Mouse (Mus musculus): Measurements from ENCODE around the gene Tuba3b. TPM values are rescaled to one million over a fixed set of nuclear protein-coding genes. Genes with fewer than 3 reads are reported as not detected.

Tuba3b gene
- polyA plus RNA-seq, 1 experiment, result 0.17 TPM

DNA sequence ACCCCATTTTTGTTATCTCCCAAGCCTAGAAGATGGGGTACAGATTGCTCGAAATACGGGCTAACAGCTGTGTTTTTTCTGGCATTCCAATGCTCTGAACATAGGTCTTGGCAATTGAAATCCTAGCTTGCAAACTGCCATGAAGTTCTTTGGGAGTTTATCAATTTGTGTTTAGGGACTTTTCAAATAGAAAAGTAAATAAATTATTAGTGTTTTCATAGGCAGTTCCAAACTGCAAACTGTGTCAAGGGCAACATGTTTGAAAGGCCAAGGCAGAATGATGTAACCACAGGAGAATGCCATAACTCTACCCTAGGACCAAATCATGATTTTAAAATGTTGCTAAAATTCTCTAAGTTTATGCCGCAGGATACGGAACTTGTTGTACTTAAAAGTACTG lies 7.8 kb upstream of the Tuba3b start:
- no peaks in the 10 kb centered on the region for H3K4me1 ChIP-seq (ENCODE audit: control insufficient read depth, insufficient read depth, low read length)
- DNase-seq, result peak; percentile 29
- H3K27ac ChIP-seq (ENCODE audit: insufficient read depth, low read depth, low read length), result no peak overlapping the region
- H3K4me3 ChIP-seq (ENCODE audit: insufficient read depth, low read depth, low read length), result no peak overlapping the region
- TF ChIP-seq CTCF (conservative IDR thresholded peaks at IDR 0.05; ENCODE audit: insufficient read depth, insufficient read length, low read depth, low read length) (no peak), POLR2A (IDR thresholded peaks at IDR 0.05; ENCODE audit: low read depth, low read length) (no peak)
- 75% methylated on average over 4 of the region's 4 CpGs for WGBS
- H3K27me3 ChIP-seq (replicated peaks; ENCODE audit: control insufficient read depth, insufficient read depth, low read length), result no peaks in the 10 kb centered on the region
- no peaks in the 10 kb centered on the region for H3K36me3 ChIP-seq (ENCODE audit: control insufficient read depth, insufficient read depth, low read length)

GRCm38 (mm10) chr6:145608693-145609092 lies 6.9 kb upstream of the Tuba3b start:
- no peak for TF ChIP-seq CTCF (conservative IDR thresholded peaks at IDR 0.05; ENCODE audit: insufficient read depth, insufficient read length, low read depth, low read length)
- no peak for TF ChIP-seq POLR2A (IDR thresholded peaks at IDR 0.05; ENCODE audit: low read depth, low read length)
- H3K4me1 ChIP-seq (ENCODE audit: control insufficient read depth, insufficient read depth, low read length), result no peaks in the 10 kb centered on the region
- WGBS, result 93% methylated on average over 5 of the region's 5 CpGs

GRCm38 (mm10) chr6:145610901-145611300 lies 4.7 kb upstream of the Tuba3b start:
- H3K27me3 ChIP-seq (replicated peaks; ENCODE audit: control insufficient read depth, insufficient read depth, low read length), result no peaks in the 10 kb centered on the region
- H3K36me3 ChIP-seq (ENCODE audit: control insufficient read depth, insufficient read depth, low read length), result no peaks in the 10 kb centered on the region
- 95% methylated on average over 5 of the region's 5 CpGs for WGBS
- no peaks in the 10 kb centered on the region for H3K4me1 ChIP-seq (ENCODE audit: control insufficient read depth, insufficient read depth, low read length)
- H3K27ac ChIP-seq (ENCODE audit: insufficient read depth, low read depth, low read length), result no peak overlapping the region
- no peak overlapping the region for H3K4me3 ChIP-seq (ENCODE audit: insufficient read depth, low read depth, low read length)
- DNase-seq, result no peak
- TF ChIP-seq POLR2A (IDR thresholded peaks at IDR 0.05; ENCODE audit: low read depth, low read length), result no peak
- no peak for TF ChIP-seq CTCF (conservative IDR thresholded peaks at IDR 0.05; ENCODE audit: insufficient read depth, insufficient read length, low read depth, low read length)

More at GRCm38 (mm10) chr6:145608693-145609092, 6.9 kb upstream of the Tuba3b start:
- DNase-seq, result no peak
- Histone ChIP-seq H3K27me3 (replicated peaks; ENCODE audit: control insufficient read depth, insufficient read depth, low read length) (no peaks in the 10 kb centered on the region), H3K36me3 (ENCODE audit: control insufficient read depth, insufficient read depth, low read length) (no peaks in the 10 kb centered on the region), H3K4me3 (ENCODE audit: insufficient read depth, low read depth, low read length) (no peak overlapping the region), H3K27ac (ENCODE audit: insufficient read depth, low read depth, low read length) (no peak overlapping the region)

GRCm38 (mm10) chr6:145612611-145613010 lies 2.9 kb upstream of the Tuba3b start:
- no peaks in the 10 kb centered on the region for H3K4me1 ChIP-seq (ENCODE audit: control insufficient read depth, insufficient read depth, low read length)
- no peak for TF ChIP-seq CTCF (conservative IDR thresholded peaks at IDR 0.05; ENCODE audit: insufficient read depth, insufficient read length, low read depth, low read length)
- no peak for TF ChIP-seq POLR2A (IDR thresholded peaks at IDR 0.05; ENCODE audit: low read depth, low read length)
- WGBS, result 85% methylated on average over 3 of the region's 3 CpGs
- DNase-seq, result no peak
- H3K4me3 ChIP-seq (ENCODE audit: insufficient read depth, low read depth, low read length), result no peak overlapping the region
- H3K36me3 ChIP-seq (ENCODE audit: control insufficient read depth, insufficient read depth, low read length), result no peaks in the 10 kb centered on the region
- H3K27me3 ChIP-seq (replicated peaks; ENCODE audit: control insufficient read depth, insufficient read depth, low read length), result no peaks in the 10 kb centered on the region
- H3K27ac ChIP-seq (ENCODE audit: insufficient read depth, low read depth, low read length), result no peak overlapping the region

DNA sequence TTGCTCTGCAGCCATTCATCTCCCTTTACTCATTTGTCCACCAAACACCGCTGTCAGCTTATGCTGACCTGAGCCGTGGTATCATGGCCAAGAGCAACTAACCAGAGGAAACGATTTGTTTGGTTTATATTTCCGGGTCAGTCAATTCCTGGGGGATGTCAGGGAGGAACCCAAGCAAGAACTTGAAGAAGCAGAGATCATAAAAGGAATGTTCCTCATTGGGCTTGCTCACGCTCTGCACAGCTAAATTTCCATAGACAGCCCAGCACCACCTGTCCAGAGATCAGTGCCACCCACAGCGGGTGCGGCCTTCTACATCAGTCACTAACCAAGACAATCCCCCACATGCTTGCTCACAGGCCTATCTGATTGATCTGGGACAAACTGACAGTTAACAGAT lies 1.3 kb upstream of the Tuba3b start, which contains the start of gene Lmntd1:
Gene Lmntd1, minus strand, starts transcription at position 101 of the 400 bp plus-strand sequence.
- peak; percentile 45 for DNase-seq
- Histone ChIP-seq H3K36me3 (ENCODE audit: control insufficient read depth, insufficient read depth, low read length) (no peaks in the 10 kb centered on the region), H3K27me3 (replicated peaks; ENCODE audit: control insufficient read depth, insufficient read depth, low read length) (no peaks in the 10 kb centered on the region), H3K4me1 (ENCODE audit: control insufficient read depth, insufficient read depth, low read length) (no peaks in the 10 kb centered on the region), H3K4me3 (ENCODE audit: insufficient read depth, low read depth, low read length) (no peak within 1 kb of the TSS), H3K27ac (ENCODE audit: insufficient read depth, low read depth, low read length) (no peak within 1 kb of the TSS)
- TF ChIP-seq CTCF (conservative IDR thresholded peaks at IDR 0.05; ENCODE audit: insufficient read depth, insufficient read length, low read depth, low read length) (no peak), POLR2A (IDR thresholded peaks at IDR 0.05; ENCODE audit: low read depth, low read length) (no peak)
- 37% methylated on average over 7 of the region's 7 CpGs for WGBS

DNA sequence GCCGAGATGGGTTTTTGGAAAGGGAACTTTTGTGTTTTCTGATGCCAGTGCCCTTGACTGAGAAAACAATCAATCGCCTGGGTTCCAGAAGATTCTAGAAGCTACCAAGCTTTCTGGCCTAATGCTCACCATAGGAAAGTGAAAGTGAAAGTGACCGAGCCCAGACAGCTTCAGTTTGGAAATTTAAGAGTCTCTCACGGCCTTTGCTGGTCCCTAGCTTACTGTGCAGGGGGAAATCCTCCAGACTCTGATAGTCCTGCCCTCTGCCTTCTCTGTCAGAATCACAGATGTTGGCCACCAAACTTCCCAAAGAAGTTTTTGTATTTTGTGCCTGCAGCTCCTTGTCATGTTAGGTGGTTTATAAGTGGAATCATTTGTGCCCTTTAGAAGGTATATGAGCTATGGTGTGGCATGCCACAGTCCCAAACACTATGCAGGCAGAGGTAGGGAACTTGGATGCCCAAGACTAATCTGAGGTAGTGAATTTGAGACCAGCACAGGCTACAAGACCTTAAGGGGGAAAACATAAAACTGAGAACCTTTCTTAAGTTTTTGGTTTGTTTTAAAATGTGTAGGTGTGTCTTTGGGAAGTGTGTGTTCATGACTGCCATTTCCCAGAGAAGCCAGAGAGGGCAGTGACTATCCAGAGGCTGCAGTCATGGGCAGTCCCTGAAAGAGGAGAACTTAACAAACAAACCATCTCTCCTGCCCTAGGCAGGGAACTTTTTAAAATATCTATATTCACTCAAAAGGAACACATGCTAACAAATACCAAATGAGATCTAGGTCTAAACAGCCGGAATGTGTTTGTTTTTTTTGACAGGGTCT lies 1.1 kb downstream of the Tuba3b start:
- no peak overlapping the region for H3K4me3 ChIP-seq (ENCODE audit: insufficient read depth, low read depth, low read length)
- peak overlapping the region; percentile 17; the same call in 1 of the 2 replicates for H3K27ac ChIP-seq (ENCODE audit: insufficient read depth, low read depth, low read length)
- no peaks in the 10 kb centered on the region for H3K27me3 ChIP-seq (replicated peaks; ENCODE audit: control insufficient read depth, insufficient read depth, low read length)
- 64% methylated on average over 5 of the region's 5 CpGs for WGBS
- no peak for DNase-seq
- no peak for TF ChIP-seq CTCF (conservative IDR thresholded peaks at IDR 0.05; ENCODE audit: insufficient read depth, insufficient read length, low read depth, low read length)
- TF ChIP-seq POLR2A (IDR thresholded peaks at IDR 0.05; ENCODE audit: low read depth, low read length), result no peak
- no peaks in the 10 kb centered on the region for H3K36me3 ChIP-seq (ENCODE audit: control insufficient read depth, insufficient read depth, low read length)
- H3K4me1 ChIP-seq (ENCODE audit: control insufficient read depth, insufficient read depth, low read length), result no peaks in the 10 kb centered on the region

DNA sequence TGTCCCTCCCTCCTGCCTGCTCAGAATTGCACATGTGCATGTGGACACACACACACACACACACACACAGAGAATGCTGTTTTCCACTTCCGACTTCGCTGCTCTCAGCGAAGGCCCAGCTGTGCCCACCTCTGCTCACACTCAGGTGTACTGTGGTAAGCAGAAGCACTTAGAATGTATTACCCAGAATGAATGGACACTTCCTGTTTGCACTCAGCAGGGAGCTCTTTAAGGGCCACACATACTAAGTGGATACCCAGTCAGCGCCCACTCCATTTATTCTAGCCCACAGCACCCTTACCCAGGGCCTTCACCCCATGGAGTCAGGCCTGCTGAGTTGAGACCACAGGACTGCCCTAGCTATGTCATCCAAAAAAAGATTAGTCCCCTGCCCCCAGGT lies 7.6 kb downstream of the Tuba3b start:
- DNase-seq, result no peak
- Histone ChIP-seq H3K4me1 (ENCODE audit: control insufficient read depth, insufficient read depth, low read length) (no peaks in the 10 kb centered on the region), H3K4me3 (ENCODE audit: insufficient read depth, low read depth, low read length) (no peak overlapping the region), H3K36me3 (ENCODE audit: control insufficient read depth, insufficient read depth, low read length) (no peaks in the 10 kb centered on the region), H3K27ac (ENCODE audit: insufficient read depth, low read depth, low read length) (no peak overlapping the region), H3K27me3 (replicated peaks; ENCODE audit: control insufficient read depth, insufficient read depth, low read length) (no peaks in the 10 kb centered on the region)
- TF ChIP-seq CTCF (conservative IDR thresholded peaks at IDR 0.05; ENCODE audit: insufficient read depth, insufficient read length, low read depth, low read length) (no peak), POLR2A (IDR thresholded peaks at IDR 0.05; ENCODE audit: low read depth, low read length) (no peak)
- 82% methylated on average over 4 of the region's 4 CpGs for WGBS

Data from kidney, adult 2 months (tissue).